Mouse (Mus musculus) spleen, adult 18-20 months (tissue): ENCODE results near the gene C8b.

Experiments used
- DNase-seq, 2 experiments: peaks; one replicate each; pipeline ENCODE4 v3.0.0; 2022; ENCODE audit warnings: mixed read lengths in 2 of 2

Gene C8b

GRCm38 (mm10) chr4:104813617-104814016, 47.5 kb downstream of the C8b start:
- DNase-seq, result no peak

DNA sequence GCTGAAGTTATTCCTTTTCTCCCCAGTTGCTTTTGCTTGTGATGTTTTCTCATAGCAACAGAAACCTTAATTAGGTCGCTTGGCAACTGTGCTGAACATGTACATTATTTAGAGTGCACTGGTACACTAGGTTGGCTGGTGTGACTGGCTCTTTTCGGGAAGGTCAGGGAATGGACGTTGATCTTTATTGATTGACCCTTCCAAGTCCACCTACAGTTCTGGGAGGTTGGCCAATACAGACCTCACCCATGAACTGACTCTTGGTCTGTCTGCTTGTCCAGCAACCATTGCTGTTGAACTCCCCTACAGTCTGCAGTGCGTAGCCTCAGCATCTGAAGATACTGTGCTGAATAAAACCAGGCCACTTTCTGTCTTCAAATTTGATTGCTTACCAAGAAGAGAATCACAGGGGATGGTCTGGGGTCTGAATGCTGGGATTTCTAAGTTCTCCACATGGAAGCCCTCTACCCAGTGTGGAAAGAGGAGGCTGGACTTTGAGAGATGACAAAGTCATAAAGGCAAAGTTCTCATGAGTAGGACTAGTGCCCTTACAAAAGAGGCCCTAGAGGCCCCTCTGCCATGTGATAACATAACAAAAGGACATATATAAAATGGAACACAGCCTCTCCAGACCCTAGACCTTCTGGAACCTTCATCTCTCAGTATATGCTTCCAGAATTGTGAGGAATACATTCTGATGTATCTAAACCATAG, 50.6 kb downstream of the C8b start:
- no peak for DNase-seq

- DNase-seq, result no peak
Measured at GRCm38 (mm10) chr4:104817509-104817908, 51.4 kb downstream of the C8b start.

GRCm38 (mm10) chr4:104818986-104819385, 52.9 kb downstream of the C8b start:
- DNase-seq, result no peak

DNA sequence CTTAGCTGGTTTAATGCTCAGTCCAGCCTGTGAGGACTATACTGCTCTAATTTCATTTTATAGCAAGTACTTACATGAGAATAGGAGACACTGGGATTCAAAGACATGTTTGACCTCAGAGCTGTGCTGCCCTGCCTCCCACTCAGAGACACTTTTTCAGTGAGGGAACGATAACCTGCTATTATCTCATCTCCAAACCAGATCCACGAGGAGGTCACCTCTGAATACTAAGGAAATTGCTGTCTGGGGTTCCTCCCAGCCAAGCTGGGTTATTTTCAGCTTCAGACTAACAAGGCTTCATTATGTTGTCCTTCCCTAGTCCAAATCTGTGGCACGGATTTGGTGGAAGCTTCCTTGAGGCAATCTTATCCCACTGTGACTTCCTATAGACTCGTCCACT, 53.8 kb downstream of the C8b start:
- DNase-seq, result no peak

DNA sequence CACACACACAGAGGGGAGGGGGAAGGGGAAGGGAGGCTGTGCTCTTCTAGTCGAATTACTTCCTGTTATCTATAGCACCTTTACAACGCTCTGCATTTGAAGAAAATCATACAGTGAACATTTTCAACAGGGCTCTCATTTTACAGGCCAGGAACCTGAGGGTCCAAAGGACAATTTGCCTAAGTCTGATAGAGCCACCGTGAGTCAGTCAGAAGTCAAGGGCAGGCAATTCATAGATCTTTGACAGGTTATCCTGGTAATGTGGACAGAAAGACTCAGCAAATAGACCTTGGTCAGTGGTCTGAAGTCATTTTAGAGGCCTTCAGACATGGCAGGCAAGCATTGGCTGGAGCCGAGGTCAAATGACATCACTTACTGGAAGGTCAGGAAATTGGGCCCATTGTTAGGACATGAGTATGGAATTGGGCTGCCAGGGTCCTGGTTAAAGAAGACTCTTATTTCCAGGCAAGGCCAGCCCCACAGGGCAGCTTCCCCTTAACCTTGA, 57.5 kb downstream of the C8b start:
- DNase-seq, result no peak

DNA sequence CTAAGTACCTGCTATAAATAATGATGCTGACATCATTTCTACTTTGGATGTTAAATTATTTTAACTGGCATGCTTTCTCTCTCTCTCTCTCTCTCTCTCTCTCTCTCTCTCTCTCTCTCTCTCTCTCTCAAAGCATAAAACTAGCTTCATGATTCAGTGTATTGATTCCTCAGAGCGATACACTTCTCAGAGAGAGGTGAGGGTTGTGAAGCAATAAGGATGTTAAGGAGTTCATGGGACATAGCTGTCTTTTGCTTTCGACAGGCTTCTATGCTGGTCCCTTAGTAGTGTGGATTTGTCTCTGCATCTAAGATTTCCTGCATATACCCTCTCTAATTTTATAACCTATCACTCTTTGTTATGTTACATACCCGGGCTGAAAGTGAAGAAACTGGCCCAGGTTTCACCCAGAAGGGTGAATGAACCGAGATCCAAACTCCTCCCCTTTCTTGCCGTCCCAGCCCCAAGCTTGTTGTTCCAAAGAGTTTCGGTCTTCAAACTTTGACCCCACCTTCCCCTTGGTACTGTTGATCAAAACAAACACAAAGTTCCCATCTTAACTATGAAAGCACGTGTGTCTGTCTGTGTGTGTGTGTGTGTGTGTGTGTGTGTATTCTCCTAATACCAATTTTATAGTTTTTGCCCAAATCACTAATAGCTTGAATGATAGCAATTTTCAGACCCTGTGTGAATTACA, 58.4 kb downstream of the C8b start:
- DNase-seq, result no peak

DNA sequence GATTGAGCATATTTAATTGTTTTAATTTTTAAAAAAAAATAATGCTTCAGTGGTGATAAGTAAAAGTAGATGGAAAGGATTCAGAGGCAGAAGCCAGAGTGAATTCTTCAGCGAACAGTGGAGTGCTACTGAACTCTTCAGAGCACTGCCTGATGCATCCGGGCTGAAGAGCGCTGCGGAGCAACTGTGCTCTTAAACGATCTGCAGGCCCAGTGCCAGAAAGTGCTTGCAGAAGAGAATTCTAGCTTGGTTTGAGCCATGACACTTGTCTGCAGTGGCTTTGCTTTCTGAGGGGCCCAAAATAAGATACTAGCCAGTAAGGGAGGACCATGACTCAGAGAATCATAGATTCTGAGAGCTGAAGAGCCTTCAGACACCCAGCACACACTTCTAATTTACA, 62.8 kb downstream of the C8b start:
- DNase-seq, result no peak

DNA sequence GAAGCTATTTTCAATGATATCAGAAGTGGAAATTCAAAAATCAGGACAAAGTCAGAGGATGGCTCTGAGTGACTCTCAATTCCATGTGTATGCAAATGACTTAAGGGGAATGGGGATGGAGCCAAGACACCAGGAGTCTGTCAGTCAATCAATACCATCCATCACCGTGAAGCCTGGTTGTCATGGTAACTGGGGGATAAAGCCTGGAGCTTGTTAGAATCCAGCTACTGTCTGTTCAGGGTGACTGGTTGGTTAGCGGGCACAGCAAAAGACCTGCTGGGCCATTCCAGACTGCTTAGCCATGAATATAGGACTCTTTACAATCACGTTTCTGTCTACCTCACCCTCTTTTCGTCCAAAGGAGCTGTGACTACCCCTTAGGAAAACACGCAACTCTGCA, 69.0 kb downstream of the C8b start:
- no peak for DNase-seq

DNA sequence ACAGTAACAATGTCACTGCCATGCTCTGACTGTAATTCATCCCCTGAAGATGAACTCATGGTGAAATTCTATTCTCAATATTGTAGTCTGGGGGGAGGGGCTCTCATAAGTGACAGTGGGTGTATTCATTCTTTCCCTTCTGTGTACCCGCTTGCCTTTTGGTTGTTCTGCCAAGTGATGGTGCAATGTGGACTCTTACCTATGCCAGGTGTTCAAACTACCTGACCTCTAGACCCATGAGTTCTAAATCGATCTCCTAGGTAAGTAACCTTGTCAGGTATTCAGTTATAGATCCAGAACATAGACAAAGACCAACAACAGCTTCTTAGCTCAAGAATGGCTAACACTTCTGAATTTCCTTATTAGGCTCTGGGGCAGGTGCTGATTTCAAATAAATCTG, 72.2 kb downstream of the C8b start:
- no peak for DNase-seq

DNA sequence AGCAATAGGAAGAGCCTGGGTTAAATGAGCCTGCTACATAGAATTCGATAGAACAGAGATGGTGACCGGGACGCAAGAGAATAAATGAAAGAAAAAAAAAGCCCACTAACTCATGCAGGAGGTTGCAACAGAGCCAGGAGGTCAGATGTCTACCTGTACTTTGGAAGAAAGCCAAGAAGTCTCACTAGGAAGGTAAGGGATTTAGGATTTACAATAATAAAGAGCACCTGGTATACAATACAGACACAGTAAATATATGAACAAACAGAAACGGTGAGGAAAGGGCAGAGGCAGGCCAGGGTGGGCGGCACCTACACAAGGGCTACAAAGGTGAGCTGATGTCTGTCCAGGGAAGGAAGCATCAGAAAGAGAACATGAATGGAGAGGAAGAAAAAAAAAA, 76.1 kb downstream of the C8b start:
- no peak for DNase-seq

DNA sequence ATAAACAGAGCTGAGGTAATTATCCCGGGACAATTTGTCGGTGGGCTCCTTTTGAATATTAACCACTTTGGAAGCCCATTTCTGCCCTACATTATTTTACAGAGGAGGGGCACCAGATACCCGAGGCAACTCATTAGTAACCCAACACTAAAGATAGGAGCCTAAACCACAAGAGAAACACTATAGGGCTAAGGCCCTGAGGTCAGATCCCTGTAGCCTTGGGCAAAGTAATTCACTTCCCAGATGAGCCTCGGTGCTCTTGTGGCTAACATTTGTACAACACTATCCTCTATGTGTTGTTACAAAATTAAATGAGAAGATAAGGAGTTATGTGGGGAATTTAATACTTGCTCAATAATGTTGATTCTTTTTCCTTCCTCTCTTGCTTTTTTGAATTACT, 77.4 kb downstream of the C8b start:
- no peak for DNase-seq
